Mouse (Mus musculus) neural tube, embryonic 12.5 days (tissue): ENCODE data around the gene Vsir. TPM values are rescaled to one million over a fixed set of nuclear protein-coding genes. Genes with fewer than 3 reads are reported as not detected.

Source experiments
- ATAC-seq: fragments of 200-750 bp; cut with Nextera tagmentation; 2 replicates; pipeline ENCODE4 v1.8.0; 2017; ENCODE audit warnings: low read depth, mild to moderate bottlenecking, moderate TSS enrichment, moderate library complexity; ENCODE audit not compliant: low FRiP score
- H3K27ac ChIP-seq: fragments of 300-500 bp; sonication (generic); 2 replicates; pipeline ENCODE4 v1.5.1; 2016
- H3K27me3 ChIP-seq: fragments of 300-500 bp; sonication (generic); replicated peaks from 2 replicates; pipeline ENCODE4 v1.6.1; 2016; ENCODE audit warnings: mild to moderate bottlenecking
- H3K36me3 ChIP-seq: fragments of 300-500 bp; sonication (generic); 2 replicates; pipeline ENCODE4 v1.6.1; 2016; ENCODE audit warnings: mild to moderate bottlenecking
- H3K4me1 ChIP-seq: fragments of 300-500 bp; sonication (generic); 2 replicates; pipeline ENCODE4 v1.6.1; 2016
- H3K4me2 ChIP-seq: fragments of 300-500 bp; sonication (generic); replicated peaks from 2 replicates; pipeline ENCODE4 v1.6.1; 2016; ENCODE audit warnings: mild to moderate bottlenecking
- H3K4me3 ChIP-seq: fragments of 300-500 bp; sonication (generic); 2 replicates; pipeline ENCODE4 v1.5.1; 2016
- H3K9ac ChIP-seq: fragments of 300-500 bp; sonication (generic); 2 replicates; pipeline ENCODE4 v1.6.1; 2016; ENCODE audit warnings: mild to moderate bottlenecking
- H3K9me3 ChIP-seq: fragments of 300-500 bp; sonication (generic); 2 replicates; pipeline ENCODE4 v1.6.1; 2016; ENCODE audit warnings: mild to moderate bottlenecking
- WGBS: fragments of 180-500 bp; shearing (Covaris S2); methylation state at CpG from one replicate; pipeline ENCODE4 v1.1.7; 2016; 5-methylcytosine and 5-hydroxymethylcytosine counted together
- polyA plus RNA-seq: library from polyadenylated mRNA; unstranded; fragments of >200 nt; fragmentation: Nextera tagmentation; extraction: Ambion mirVana; gene quantifications from 2 replicates; pipeline ENCODE4 v1.2.1, GENCODE M21; 2016

The Vsir gene
- polyA plus RNA-seq, 1 experiment from 2014 or later, result 2.2 TPM

DNA sequence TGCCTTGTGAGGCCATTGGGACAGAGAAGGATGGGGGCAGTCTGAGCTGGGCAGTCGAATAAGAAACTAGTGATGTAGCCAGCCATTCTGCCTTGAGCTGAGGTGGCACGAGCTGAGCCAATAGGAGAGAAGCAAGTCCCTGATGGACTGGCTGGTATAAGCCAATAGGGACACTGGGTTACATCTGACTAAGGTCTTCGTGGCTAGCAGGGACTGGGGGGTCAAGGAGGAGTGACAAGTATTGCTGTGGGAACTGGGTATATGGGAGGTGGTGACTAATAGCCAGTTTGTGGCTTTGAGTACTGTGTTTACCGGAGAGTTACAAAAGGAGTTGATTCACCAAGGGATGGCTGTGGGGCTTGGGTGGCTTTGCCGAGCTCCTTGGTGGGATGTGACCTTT lies 49.0 kb downstream of the Vsir start:
- ATAC-seq, result no peak
- H3K9me3 ChIP-seq, result no peaks in the 10 kb centered on the region
- H3K36me3 ChIP-seq, result no peaks in the 10 kb centered on the region
- WGBS, result 69% methylated on average over 5 of the region's 5 CpGs
- peaks cover 18% of the 10 kb centered on the region for H3K4me1 ChIP-seq
- H3K4me3 ChIP-seq, result no peak overlapping the region
- H3K9ac ChIP-seq, result no peak overlapping the region
- H3K27ac ChIP-seq, result no peak overlapping the region
- H3K4me2 ChIP-seq, result no peak overlapping the region
- H3K27me3 ChIP-seq, result no peaks in the 10 kb centered on the region

DNA sequence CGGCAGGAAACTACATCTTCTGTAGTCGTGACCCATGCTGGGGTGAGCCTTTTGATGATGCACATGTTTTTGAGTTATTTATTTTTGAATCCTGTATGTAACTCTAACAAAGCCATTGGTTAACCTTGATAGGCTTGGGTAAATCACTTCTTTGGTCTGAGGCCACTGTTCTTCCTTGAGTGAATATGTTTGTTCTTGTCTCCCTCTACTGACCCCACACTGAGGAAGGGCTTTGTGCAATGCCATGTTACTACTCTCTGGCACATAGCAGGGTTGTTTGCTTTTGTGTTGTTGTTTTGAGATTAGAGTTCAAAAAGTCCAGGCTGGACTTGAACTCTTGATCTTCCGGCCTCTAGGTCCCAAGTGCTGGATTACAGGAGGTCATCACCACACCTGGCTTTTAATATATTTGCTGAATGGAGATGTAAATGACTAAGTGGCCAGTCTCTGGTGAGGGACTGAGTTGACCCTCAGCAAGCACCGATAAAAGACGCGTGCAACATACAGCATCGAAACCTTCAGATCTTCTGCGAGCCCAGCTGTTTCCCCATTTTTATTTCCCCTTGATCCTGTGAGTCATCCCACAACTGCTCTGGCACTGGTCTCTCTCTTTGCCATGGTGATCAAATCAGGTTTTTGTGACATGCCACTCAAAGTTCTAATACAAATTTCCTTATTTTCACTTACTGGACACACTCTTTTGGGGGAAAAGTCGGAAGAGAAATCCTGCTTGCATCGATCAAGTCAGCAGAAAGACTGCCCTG lies 51.6 kb downstream of the Vsir start:
- Histone ChIP-seq H3K9me3 (no peaks in the 10 kb centered on the region), H3K27me3 (no peaks in the 10 kb centered on the region), H3K27ac (no peak overlapping the region), H3K4me1 (peaks cover 18% of the 10 kb centered on the region), H3K36me3 (no peaks in the 10 kb centered on the region), H3K9ac (no peak overlapping the region), H3K4me2 (no peak overlapping the region), H3K4me3 (no peak overlapping the region)
- WGBS, result 89% methylated on average over 10 of the region's 10 CpGs
- ATAC-seq, result no peak

DNA sequence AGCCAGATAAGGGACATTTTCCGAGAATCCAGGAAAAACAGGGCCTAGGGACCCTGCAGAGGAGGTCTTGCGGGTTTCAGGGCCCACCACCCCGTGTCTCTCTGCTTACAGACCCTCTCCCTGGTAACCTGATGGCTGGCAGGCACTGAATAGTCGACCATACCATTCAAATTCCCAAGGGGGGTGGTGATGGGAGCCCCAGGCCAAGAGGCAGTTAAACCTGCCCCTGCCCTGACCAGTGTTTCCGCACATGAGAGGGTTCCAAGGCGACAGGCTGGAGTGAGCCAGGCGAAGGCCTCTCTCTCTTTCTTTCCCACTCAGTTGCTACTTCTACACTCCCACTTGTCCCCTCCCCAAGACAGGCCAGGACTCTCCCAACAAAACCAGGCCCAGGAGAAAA lies 52.8 kb downstream of the Vsir start, which contains the start of gene Gm17455:
Gene Gm17455 (plus strand): TSS at position 278 of the 400 bp plus-strand sequence.
- Histone ChIP-seq H3K9ac (no peak within 1 kb of the TSS), H3K4me1 (peaks cover 13% of the 10 kb centered on the region; the same call in 1 of the 2 replicates), H3K4me2 (no peak within 1 kb of the TSS), H3K27ac (no peak within 1 kb of the TSS), H3K9me3 (no peaks in the 10 kb centered on the region), H3K4me3 (no peak within 1 kb of the TSS), H3K27me3 (no peaks in the 10 kb centered on the region), H3K36me3 (no peaks in the 10 kb centered on the region)
- 43% methylated on average over 7 of the region's 7 CpGs for WGBS
- ATAC-seq, result no peak

DNA sequence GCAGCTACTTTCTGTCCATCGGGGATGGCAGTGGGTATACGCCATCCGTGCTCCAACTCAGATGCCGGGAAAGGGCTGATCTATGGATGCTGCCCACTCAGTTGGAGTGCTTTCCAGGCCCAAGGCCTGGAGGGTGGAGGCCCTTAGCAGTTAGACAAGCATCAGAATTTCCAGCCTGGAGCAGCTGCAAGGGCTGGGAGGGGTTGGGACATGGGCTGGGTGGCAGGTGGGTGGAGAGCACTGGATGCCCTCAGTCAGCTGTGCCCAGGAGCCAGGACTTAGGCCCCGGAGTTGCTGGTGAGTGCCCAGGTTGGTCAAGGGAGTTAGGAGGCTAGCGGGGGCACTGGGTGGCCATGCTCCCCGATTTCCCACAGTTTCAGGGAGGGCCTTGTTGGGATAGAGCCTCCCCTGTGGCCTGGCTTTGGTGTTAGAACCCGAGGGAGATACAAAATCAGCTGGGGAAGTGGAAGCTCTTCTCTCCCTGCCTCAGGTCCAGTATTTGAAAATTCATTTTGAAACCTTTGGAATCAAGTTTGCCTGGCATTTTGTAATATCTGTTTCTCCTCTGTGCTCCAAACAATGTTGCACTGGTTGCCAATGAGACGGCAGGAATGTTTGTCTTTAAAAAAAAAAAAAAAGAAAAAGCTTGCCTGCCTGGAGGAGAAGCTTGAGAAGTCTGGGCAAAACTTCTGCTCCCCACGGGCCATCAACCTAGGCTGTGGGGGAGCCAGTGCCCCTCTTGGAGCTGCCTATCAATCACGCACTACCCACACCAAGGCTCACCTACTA lies 54.0 kb downstream of the Vsir start:
- Histone ChIP-seq H3K9ac (no peak overlapping the region), H3K4me3 (no peak overlapping the region), H3K27me3 (no peaks in the 10 kb centered on the region), H3K4me1 (peaks cover 7% of the 10 kb centered on the region; the same call in 1 of the 2 replicates), H3K4me2 (no peak overlapping the region), H3K9me3 (no peaks in the 10 kb centered on the region), H3K36me3 (no peaks in the 10 kb centered on the region), H3K27ac (no peak overlapping the region)
- ATAC-seq, result no peak
- 84% methylated on average over 11 of the region's 11 CpGs for WGBS

DNA sequence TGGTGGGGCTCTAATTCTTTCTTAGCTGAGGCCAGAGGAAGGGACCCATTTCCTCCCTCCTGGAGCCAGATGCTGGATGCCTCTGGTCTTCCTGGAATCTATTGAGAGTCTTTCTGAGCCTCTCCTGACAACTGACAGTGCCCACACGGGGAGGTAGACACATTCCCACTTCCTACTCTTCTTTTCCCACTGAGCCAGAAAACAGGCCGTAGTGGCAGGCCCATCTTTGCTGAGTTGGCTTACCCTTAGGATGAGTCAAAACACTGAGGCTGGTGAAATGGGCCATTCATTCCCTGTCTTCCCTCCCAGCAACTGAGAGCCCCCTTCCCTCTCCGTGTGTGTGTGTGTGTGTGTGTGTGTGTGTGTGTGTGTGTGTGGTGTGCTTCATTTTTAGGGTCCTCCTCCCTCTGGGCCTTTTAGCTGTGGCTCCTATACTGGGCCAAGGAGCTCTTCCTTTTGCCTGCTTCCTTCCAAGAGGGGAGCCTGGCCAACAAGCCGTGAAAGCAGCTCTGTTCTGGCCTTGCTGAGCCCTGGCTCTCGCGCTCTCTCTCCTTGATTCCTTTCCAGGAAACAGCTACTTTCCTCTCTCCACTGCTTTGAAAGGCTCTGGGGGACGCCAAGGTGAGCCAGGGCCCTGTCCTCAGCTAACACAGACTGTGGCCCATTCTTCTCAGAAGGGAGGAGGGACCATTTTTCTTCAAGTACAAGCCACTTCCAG lies 59.0 kb downstream of the Vsir start:
- no peaks in the 10 kb centered on the region for H3K36me3 ChIP-seq
- H3K4me3 ChIP-seq, result no peak overlapping the region
- ATAC-seq, result no peak
- H3K4me1 ChIP-seq, result no peaks in the 10 kb centered on the region
- H3K4me2 ChIP-seq, result no peak overlapping the region
- no peaks in the 10 kb centered on the region; the same call in 1 of the 2 replicates for H3K27me3 ChIP-seq
- WGBS, result 70% methylated on average over 7 of the region's 7 CpGs
- H3K9me3 ChIP-seq, result no peaks in the 10 kb centered on the region
- H3K9ac ChIP-seq, result no peak overlapping the region
- no peak overlapping the region for H3K27ac ChIP-seq

DNA sequence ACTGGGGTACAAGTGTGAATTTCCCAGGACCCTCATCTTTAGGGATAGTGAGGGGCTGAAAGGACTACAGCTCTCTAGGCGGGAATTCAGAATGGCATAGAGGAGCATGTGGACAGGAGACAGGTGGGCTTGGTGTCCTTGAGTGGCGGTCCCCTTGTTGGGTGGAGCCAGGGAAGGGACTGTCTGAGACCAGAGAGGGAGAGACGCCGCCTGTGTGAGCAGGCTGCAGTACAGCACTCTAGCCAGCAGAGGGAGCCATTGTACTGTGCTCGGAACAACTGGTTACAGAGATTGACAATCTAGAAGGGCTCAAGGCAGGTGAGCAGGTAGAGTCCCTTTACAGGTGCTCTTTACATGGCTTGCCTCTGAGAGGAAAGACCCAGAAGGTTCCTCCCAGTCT lies 61.2 kb downstream of the Vsir start:
- Histone ChIP-seq H3K9ac (no peak overlapping the region), H3K4me1 (no peaks in the 10 kb centered on the region), H3K4me2 (no peak overlapping the region), H3K27me3 (no peaks in the 10 kb centered on the region; the same call in 1 of the 2 replicates), H3K9me3 (no peaks in the 10 kb centered on the region), H3K27ac (no peak overlapping the region), H3K4me3 (no peak overlapping the region), H3K36me3 (no peaks in the 10 kb centered on the region)
- no peak for ATAC-seq
- 3% methylated on average over 5 of the region's 5 CpGs for WGBS

DNA sequence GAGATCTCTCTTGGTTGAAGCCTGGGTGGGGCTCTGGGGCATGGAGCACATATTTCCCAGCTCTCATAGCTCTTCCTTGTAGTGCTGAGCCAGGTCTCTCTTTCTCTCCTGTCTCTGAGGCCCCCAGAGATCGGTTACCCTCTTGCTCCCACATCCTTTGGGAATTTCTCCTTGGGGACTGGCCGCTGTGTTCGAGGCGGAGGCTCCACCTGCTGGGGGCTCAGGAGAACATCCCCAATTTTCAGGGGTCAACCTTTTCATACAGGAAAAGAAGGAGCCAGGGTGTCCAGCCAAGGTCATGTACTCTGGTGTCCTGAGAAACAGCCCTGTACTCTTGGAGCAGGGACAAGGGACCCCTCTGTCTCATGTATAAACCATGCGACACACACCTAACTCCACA lies 65.1 kb downstream of the Vsir start:
- Histone ChIP-seq H3K9ac (no peak overlapping the region), H3K4me1 (peaks cover 6% of the 10 kb centered on the region; the same call in 1 of the 2 replicates), H3K4me3 (no peak overlapping the region), H3K36me3 (no peaks in the 10 kb centered on the region), H3K27ac (no peak overlapping the region), H3K9me3 (no peaks in the 10 kb centered on the region), H3K27me3 (no peaks in the 10 kb centered on the region; the same call in 1 of the 2 replicates), H3K4me2 (no peak overlapping the region)
- ATAC-seq, result no peak
- 31% methylated on average over 5 of the region's 5 CpGs for WGBS

DNA sequence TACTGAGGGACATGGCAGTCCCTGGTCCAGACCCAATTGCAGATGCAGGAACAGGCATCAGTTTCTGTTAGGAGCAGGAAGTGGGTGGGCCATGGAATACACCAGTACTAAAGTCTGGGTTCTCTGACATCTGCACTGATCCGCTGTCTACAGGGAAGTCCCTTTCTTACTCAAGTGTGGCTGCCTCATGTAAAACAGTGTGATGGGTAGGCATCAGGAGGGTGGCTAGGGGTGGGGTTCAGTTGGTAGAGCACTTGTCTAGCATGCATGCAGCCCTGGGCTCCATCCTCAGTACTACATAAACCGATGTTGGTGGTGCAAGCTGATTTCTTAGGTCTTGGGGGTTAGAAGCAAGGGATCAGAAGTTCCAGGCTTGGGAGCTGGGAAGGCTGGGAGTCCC lies 67.1 kb downstream of the Vsir start:
- Histone ChIP-seq H3K9me3 (no peaks in the 10 kb centered on the region), H3K4me3 (no peak overlapping the region), H3K36me3 (no peaks in the 10 kb centered on the region), H3K4me1 (peaks cover 6% of the 10 kb centered on the region; the same call in 1 of the 2 replicates), H3K27me3 (no peaks in the 10 kb centered on the region; the same call in 1 of the 2 replicates), H3K27ac (no peak overlapping the region), H3K9ac (no peak overlapping the region), H3K4me2 (no peak overlapping the region)
- 91% methylated on average over 2 of the region's 2 CpGs for WGBS
- ATAC-seq, result no peak

DNA sequence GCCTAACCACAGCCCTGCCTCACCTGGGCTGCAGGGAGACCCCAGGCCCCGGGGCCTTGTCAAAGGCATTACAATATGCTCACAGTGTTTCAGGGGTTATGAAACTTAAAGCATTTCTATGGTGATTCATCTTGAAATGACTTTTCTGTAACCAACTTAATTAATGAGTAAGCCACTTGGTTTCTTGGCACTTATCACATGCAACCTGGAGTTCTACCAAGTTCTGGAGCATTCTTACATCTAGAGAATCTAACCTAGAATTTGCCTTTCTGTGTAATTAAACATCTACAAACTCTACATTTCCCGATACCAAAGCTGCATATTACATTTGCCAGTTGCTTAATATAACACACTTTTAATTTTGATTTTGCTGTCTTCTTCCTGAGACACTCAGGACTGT lies 70.4 kb downstream of the Vsir start:
- no peaks in the 10 kb centered on the region for H3K9me3 ChIP-seq
- no peaks in the 10 kb centered on the region for H3K27me3 ChIP-seq
- H3K4me3 ChIP-seq, result no peak overlapping the region
- ATAC-seq, result no peak
- H3K36me3 ChIP-seq, result no peaks in the 10 kb centered on the region
- H3K27ac ChIP-seq, result no peak overlapping the region
- H3K4me1 ChIP-seq, result peaks cover 6% of the 10 kb centered on the region; the same call in 1 of the 2 replicates
- 96% methylated on average over 2 of the region's 2 CpGs for WGBS
- no peak overlapping the region for H3K9ac ChIP-seq
- no peak overlapping the region for H3K4me2 ChIP-seq

DNA sequence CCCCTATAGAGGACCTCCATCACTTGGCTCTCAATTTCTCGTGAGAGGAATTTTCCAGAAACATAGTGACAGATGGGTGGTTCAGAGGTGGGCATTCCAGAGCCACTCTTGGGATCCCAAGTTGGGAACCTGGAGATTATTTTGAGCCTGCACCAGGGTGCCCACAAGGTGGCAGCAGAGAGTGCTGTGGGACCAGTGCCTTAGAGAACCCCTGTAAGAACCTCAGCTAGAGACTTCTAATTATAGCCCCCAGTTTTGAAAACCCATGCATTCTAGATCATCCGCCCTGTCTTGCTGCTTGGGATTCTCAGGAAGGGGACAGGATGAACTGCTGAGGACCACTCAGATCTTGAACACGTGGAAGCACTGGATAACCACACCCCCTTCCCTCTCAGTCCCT lies 71.5 kb downstream of the Vsir start:
- Histone ChIP-seq H3K36me3 (no peaks in the 10 kb centered on the region), H3K9ac (no peak overlapping the region), H3K27me3 (no peaks in the 10 kb centered on the region), H3K27ac (no peak overlapping the region), H3K4me3 (no peak overlapping the region), H3K9me3 (no peaks in the 10 kb centered on the region), H3K4me1 (peaks cover 6% of the 10 kb centered on the region; the same call in 1 of the 2 replicates), H3K4me2 (no peak overlapping the region)
- WGBS, result 19% methylated on average over 3 of the region's 3 CpGs
- no peak for ATAC-seq

DNA sequence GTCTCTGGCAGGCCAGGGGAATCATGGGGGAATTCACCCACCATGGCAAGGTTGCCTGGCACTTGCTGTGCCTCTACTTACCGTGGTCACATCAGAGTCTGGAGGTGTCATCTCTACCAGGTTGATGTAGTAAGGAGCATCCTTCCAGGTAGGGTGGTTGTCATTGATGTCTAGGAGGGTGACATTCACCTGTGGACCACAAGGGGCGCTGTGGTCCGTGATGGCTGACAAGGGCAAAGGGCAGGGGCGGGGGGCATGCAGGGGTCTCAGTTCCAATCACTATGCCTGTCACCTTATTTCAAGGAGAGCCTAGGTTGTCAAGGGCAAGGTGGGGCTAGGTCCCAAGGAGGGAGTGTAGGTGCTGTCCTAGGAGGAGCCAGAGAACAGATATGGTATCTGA lies 73.0 kb downstream of the Vsir start:
- ATAC-seq, result no peak
- H3K27ac ChIP-seq, result no peak overlapping the region
- H3K4me2 ChIP-seq, result no peak overlapping the region
- WGBS, result 27% methylated on average over 4 of the region's 4 CpGs
- H3K4me3 ChIP-seq, result no peak overlapping the region
- no peaks in the 10 kb centered on the region for H3K36me3 ChIP-seq
- H3K9ac ChIP-seq, result no peak overlapping the region
- no peaks in the 10 kb centered on the region for H3K27me3 ChIP-seq
- peaks cover 6% of the 10 kb centered on the region; the same call in 1 of the 2 replicates for H3K4me1 ChIP-seq
- no peaks in the 10 kb centered on the region for H3K9me3 ChIP-seq
